Mouse (Mus musculus): ENCODE measurements around the gene Gfpt2. TPM values are rescaled to one million over a fixed set of nuclear protein-coding genes. Genes with fewer than 3 reads are reported as not detected.
A peak's percentile ranks its signal among the peaks of the same experiment; 100 is the strongest.
"Not testable (repeated sequence)": the region's sequence is repeated elsewhere in the genome, so short reads cannot be mapped to it uniquely, and the experiment has no call there.

Gfpt2 gene
- polyA plus RNA-seq, 1 experiment from 2014 or later = 13.9 TPM

- Histone ChIP-seq H3K4me2 (no peak overlapping the region), H3K9ac (ENCODE audit: low read depth, low read length) (no peak overlapping the region), H3K4me1 (ENCODE audit: control insufficient read depth, insufficient read depth, low read length) (no peaks in the 10 kb centered on the region), H3K27ac (ENCODE audit: low read depth, low read length) (no peak overlapping the region), H3K9me3 (replicated peaks; ENCODE audit: control insufficient read depth, low read length) (no peaks in the 10 kb centered on the region), H3K36me3 (ENCODE audit: control insufficient read depth, insufficient read depth, low read length) (peaks cover 3% of the 10 kb centered on the region; the same call in 1 of the 2 replicates), H3K4me3 (ENCODE audit: low read depth, low read length) (no peak overlapping the region), H3K27me3 (ENCODE audit: control insufficient read depth, insufficient read depth, low read length) (no peaks in the 10 kb centered on the region)
- 93% methylated on average over 4 of the region's 4 CpGs for WGBS (ENCODE audit: insufficient replicate concordance)
- ATAC-seq (replicated peaks; ENCODE audit: insufficient number of reproducible peaks, low FRiP score, low TSS enrichment) = no peak
Measured at GRCm38 (mm10) chr11:49803801-49804200, 9.8 kb downstream of the Gfpt2 start.

DNA sequence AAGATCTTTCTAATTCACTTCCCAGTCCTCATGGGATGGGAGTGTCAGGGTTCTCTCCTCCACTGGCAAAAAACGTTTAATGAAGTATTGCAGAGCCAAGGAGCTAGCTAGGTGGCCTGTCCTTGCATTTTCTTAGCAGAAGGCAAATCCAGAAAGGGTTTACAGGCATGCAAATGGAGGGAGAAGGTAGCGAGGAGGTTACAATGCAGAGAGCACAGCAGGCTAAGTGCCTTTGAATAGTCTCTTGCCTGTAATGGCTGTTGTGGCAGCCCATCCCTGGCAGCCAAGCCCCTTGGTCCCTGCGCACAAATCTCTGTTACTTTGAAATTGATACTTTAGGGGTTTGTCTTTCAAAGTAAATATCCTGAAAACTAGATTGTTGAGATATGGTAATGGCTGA is 12.2 kb downstream of the Gfpt2 start:
- H3K27me3 ChIP-seq (ENCODE audit: control insufficient read depth, insufficient read depth, low read length) = no peaks in the 10 kb centered on the region
- WGBS (ENCODE audit: insufficient replicate concordance) = 43% methylated on average over 3 of the region's 3 CpGs
- peaks cover 5% of the 10 kb centered on the region for H3K4me1 ChIP-seq (ENCODE audit: control insufficient read depth, insufficient read depth, low read length)
- no peak overlapping the region for H3K27ac ChIP-seq (ENCODE audit: low read depth, low read length)
- no peak overlapping the region for H3K4me3 ChIP-seq (ENCODE audit: low read depth, low read length)
- no peak overlapping the region for H3K9ac ChIP-seq (ENCODE audit: low read depth, low read length)
- ATAC-seq (replicated peaks; ENCODE audit: insufficient number of reproducible peaks, low FRiP score, low TSS enrichment) = no peak
- H3K36me3 ChIP-seq (ENCODE audit: control insufficient read depth, insufficient read depth, low read length) = peaks cover 8% of the 10 kb centered on the region; the same call in 1 of the 2 replicates
- no peak overlapping the region for H3K4me2 ChIP-seq
- H3K9me3 ChIP-seq (replicated peaks; ENCODE audit: control insufficient read depth, low read length) = no peaks in the 10 kb centered on the region

- no peak for ATAC-seq (replicated peaks; ENCODE audit: insufficient number of reproducible peaks, low FRiP score, low TSS enrichment)
Measured at GRCm38 (mm10) chr11:49808946-49809345, 15.0 kb downstream of the Gfpt2 start.

GRCm38 (mm10) chr11:49810696-49811095 is 16.7 kb downstream of the Gfpt2 start:
- not testable (repeated sequence) for ATAC-seq (replicated peaks; ENCODE audit: insufficient number of reproducible peaks, low FRiP score, low TSS enrichment)
- 65% methylated on average over 7 of the region's 7 CpGs for WGBS (ENCODE audit: insufficient replicate concordance)
- H3K27ac ChIP-seq (ENCODE audit: low read depth, low read length) = peak overlapping the region; percentile 50; the same call in 1 of the 2 replicates

More at GRCm38 (mm10) chr11:49808946-49809345, 15.0 kb downstream of the Gfpt2 start:
- peaks cover 8% of the 10 kb centered on the region; the same call in 1 of the 2 replicates for H3K36me3 ChIP-seq (ENCODE audit: control insufficient read depth, insufficient read depth, low read length)
- no peak overlapping the region for H3K4me2 ChIP-seq
- peaks cover 10% of the 10 kb centered on the region for H3K4me1 ChIP-seq (ENCODE audit: control insufficient read depth, insufficient read depth, low read length)
- no peak overlapping the region for H3K4me3 ChIP-seq (ENCODE audit: low read depth, low read length)
- WGBS (ENCODE audit: insufficient replicate concordance) = 81% methylated on average over 9 of the region's 9 CpGs
- H3K27me3 ChIP-seq (ENCODE audit: control insufficient read depth, insufficient read depth, low read length) = no peaks in the 10 kb centered on the region
- no peak overlapping the region for H3K9ac ChIP-seq (ENCODE audit: low read depth, low read length)
- H3K27ac ChIP-seq (ENCODE audit: low read depth, low read length) = no peak overlapping the region
- no peaks in the 10 kb centered on the region for H3K9me3 ChIP-seq (replicated peaks; ENCODE audit: control insufficient read depth, low read length)

DNA sequence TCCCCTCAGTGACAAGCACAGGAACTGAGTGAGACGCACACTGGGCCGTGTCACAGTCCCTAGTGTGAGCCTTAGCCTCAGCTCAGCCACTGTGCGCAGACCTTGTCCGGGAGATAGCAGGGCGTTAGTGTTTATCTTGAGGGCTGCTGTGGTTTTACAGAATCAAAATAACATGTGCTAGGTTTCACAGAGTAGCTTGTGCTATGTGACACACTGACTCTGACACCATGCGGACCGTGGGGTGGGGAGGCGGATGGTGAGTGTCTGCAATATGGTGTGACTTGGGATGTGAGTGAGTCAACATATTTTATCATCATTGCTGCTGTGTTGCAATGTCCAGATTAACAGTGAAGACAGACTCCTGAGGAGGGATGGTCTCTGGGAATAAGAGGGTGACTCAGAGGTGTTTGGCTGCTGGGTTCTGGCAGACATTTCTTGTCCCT is 17.1 kb downstream of the Gfpt2 start:
- no peaks in the 10 kb centered on the region for H3K9me3 ChIP-seq (replicated peaks; ENCODE audit: control insufficient read depth, low read length)
- H3K27ac ChIP-seq (ENCODE audit: low read depth, low read length) = peak overlapping the region; percentile 50; the same call in 1 of the 2 replicates
- peaks cover 8% of the 10 kb centered on the region for H3K36me3 ChIP-seq (ENCODE audit: control insufficient read depth, insufficient read depth, low read length)
- no peak overlapping the region for H3K9ac ChIP-seq (ENCODE audit: low read depth, low read length)
- no peak overlapping the region for H3K4me3 ChIP-seq (ENCODE audit: low read depth, low read length)
- 45% methylated on average over 8 of the region's 8 CpGs for WGBS (ENCODE audit: insufficient replicate concordance)
- ATAC-seq (replicated peaks; ENCODE audit: insufficient number of reproducible peaks, low FRiP score, low TSS enrichment) = peak; percentile 52
- H3K4me1 ChIP-seq (ENCODE audit: control insufficient read depth, insufficient read depth, low read length) = peaks cover 10% of the 10 kb centered on the region
- H3K27me3 ChIP-seq (ENCODE audit: control insufficient read depth, insufficient read depth, low read length) = no peaks in the 10 kb centered on the region
- no peak overlapping the region for H3K4me2 ChIP-seq

More at GRCm38 (mm10) chr11:49810696-49811095, 16.7 kb downstream of the Gfpt2 start:
- H3K4me3 ChIP-seq (ENCODE audit: low read depth, low read length); H3K4me2 ChIP-seq; H3K9me3 ChIP-seq (replicated peaks; ENCODE audit: control insufficient read depth, low read length); H3K27me3 ChIP-seq (ENCODE audit: control insufficient read depth, insufficient read depth, low read length); H3K9ac ChIP-seq (ENCODE audit: low read depth, low read length); H3K36me3 ChIP-seq (ENCODE audit: control insufficient read depth, insufficient read depth, low read length): not testable (repeated sequence)
- H3K4me1 ChIP-seq (ENCODE audit: control insufficient read depth, insufficient read depth, low read length) = peaks cover 10% of the 10 kb centered on the region

DNA sequence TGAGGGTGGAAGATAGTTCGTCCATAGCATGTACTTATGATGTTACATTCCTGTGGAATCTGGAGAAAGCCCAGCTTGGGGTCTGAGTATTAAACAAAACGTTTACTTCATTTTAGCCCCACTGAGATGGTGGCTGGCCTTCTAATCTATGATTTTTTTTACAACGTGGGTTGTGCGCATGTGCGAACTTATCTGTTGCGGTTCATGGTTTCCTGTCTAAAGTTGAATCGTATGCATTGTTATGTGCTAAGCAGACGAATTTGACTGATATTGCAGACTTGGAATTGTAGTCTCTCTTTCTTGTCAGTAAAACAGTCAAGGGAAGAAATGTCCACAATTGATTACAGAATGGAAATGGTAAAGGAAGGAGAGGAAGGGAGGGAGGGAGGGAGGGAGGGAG is 17.9 kb downstream of the Gfpt2 start:
- ATAC-seq (replicated peaks; ENCODE audit: insufficient number of reproducible peaks, low FRiP score, low TSS enrichment) = no peak
- Histone ChIP-seq H3K27ac (ENCODE audit: low read depth, low read length) (0 out of 2 replicates have a peak overlapping the region, but pooled peaks have one; percentile 50), H3K36me3 (ENCODE audit: control insufficient read depth, insufficient read depth, low read length) (peaks cover 8% of the 10 kb centered on the region), H3K4me2 (no peak overlapping the region), H3K9ac (ENCODE audit: low read depth, low read length) (no peak overlapping the region), H3K27me3 (ENCODE audit: control insufficient read depth, insufficient read depth, low read length) (no peaks in the 10 kb centered on the region), H3K9me3 (replicated peaks; ENCODE audit: control insufficient read depth, low read length) (no peaks in the 10 kb centered on the region), H3K4me3 (ENCODE audit: low read depth, low read length) (no peak overlapping the region), H3K4me1 (ENCODE audit: control insufficient read depth, insufficient read depth, low read length) (peaks cover 10% of the 10 kb centered on the region)
- WGBS (ENCODE audit: insufficient replicate concordance) = 62% methylated on average over 8 of the region's 8 CpGs

- Histone ChIP-seq H3K27me3 (ENCODE audit: control insufficient read depth, insufficient read depth, low read length) (no peaks in the 10 kb centered on the region), H3K4me1 (ENCODE audit: control insufficient read depth, insufficient read depth, low read length) (no peaks in the 10 kb centered on the region), H3K9me3 (replicated peaks; ENCODE audit: control insufficient read depth, low read length) (no peaks in the 10 kb centered on the region), H3K4me3 (ENCODE audit: low read depth, low read length) (no peak overlapping the region), H3K27ac (ENCODE audit: low read depth, low read length) (no peak overlapping the region), H3K4me2 (no peak overlapping the region), H3K36me3 (ENCODE audit: control insufficient read depth, insufficient read depth, low read length) (peaks cover 3% of the 10 kb centered on the region; the same call in 1 of the 2 replicates), H3K9ac (ENCODE audit: low read depth, low read length) (no peak overlapping the region)
- ATAC-seq (replicated peaks; ENCODE audit: insufficient number of reproducible peaks, low FRiP score, low TSS enrichment) = no peak
- WGBS (ENCODE audit: insufficient replicate concordance) = 84% methylated on average over 15 of the region's 15 CpGs
Measured at GRCm38 (mm10) chr11:49818869-49819566, 25.0 kb downstream of the Gfpt2 start.

DNA sequence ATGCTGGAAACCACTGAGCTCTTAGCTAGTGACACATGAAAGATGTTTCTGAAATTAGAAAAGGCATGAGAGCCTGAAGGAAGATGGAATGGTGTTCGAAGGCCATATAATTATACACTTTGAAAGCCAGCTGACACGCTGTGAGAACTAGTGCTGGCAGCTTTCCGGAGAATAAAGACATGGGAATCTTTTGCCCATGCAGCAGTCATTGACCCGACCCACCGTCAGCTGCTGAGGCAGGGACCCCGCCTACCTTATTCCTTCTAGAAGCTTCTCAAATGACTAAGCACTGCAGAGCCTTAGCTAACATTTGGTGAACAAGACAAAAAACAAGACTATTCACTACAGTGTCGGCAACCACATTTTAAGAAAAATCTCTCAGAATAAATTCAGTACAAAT is 25.7 kb downstream of the Gfpt2 start:
- Histone ChIP-seq H3K9ac (ENCODE audit: low read depth, low read length) (no peak overlapping the region), H3K27ac (ENCODE audit: low read depth, low read length) (no peak overlapping the region), H3K27me3 (ENCODE audit: control insufficient read depth, insufficient read depth, low read length) (no peaks in the 10 kb centered on the region), H3K4me1 (ENCODE audit: control insufficient read depth, insufficient read depth, low read length) (no peaks in the 10 kb centered on the region), H3K4me2 (no peak overlapping the region), H3K4me3 (ENCODE audit: low read depth, low read length) (no peak overlapping the region), H3K36me3 (ENCODE audit: control insufficient read depth, insufficient read depth, low read length) (peaks cover 4% of the 10 kb centered on the region; the same call in 1 of the 2 replicates), H3K9me3 (replicated peaks; ENCODE audit: control insufficient read depth, low read length) (no peaks in the 10 kb centered on the region)
- 92% methylated on average over 7 of the region's 7 CpGs for WGBS (ENCODE audit: insufficient replicate concordance)
- no peak for ATAC-seq (replicated peaks; ENCODE audit: insufficient number of reproducible peaks, low FRiP score, low TSS enrichment)

DNA sequence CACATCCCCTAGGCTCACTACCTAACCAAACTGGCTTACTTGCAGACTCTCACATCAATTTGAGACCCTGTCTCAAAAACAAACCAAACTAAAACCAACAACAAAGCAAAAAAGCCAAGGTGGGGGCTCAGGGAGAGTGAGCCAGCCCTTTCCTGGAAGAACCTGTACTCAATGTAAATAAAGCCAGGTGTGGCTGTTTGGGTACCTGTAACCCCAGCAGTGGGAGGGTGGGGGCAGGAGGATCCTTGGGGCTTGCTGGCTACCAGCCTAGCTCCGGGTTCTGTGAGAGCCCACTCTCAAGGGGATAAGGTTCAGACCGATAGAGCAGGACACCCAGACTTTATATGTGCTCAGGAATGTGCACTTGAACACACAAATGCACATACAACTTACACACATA is 26.9 kb downstream of the Gfpt2 start:
- Histone ChIP-seq H3K4me1 (ENCODE audit: control insufficient read depth, insufficient read depth, low read length) (no peaks in the 10 kb centered on the region), H3K4me2 (no peak overlapping the region), H3K27ac (ENCODE audit: low read depth, low read length) (no peak overlapping the region), H3K9ac (ENCODE audit: low read depth, low read length) (no peak overlapping the region), H3K27me3 (ENCODE audit: control insufficient read depth, insufficient read depth, low read length) (no peaks in the 10 kb centered on the region), H3K9me3 (replicated peaks; ENCODE audit: control insufficient read depth, low read length) (no peaks in the 10 kb centered on the region), H3K36me3 (ENCODE audit: control insufficient read depth, insufficient read depth, low read length) (peaks cover 4% of the 10 kb centered on the region; the same call in 1 of the 2 replicates), H3K4me3 (ENCODE audit: low read depth, low read length) (no peak overlapping the region)
- WGBS (ENCODE audit: insufficient replicate concordance) = 69% methylated on average over 2 of the region's 2 CpGs
- no peak for ATAC-seq (replicated peaks; ENCODE audit: insufficient number of reproducible peaks, low FRiP score, low TSS enrichment)

Data from heart, embryonic 11.5 days (tissue).